ENCODE assay signal across 12 mouse cellular contexts in genomic region chr9:21960135-21960534, GRCm38 (mm10). TPM values are rescaled to one million over a fixed set of nuclear protein-coding genes. Genes with fewer than 3 reads are reported as not detected.
DNase-seq lines count a peak whose midpoint lies in the region; ATAC-seq and TF ChIP-seq lines count a peak whose summit lies in the region.
"Had no signal": no experiment of that assay in that cellular context is flagged by ENCODE, and none has a peak within 500 bp of the region (broad histone marks: within the 10 kb centered on the region; RNA-seq: fewer than 3 reads in every experiment).

No protein-coding gene starts in this region.

- H3K4me3 ChIP-seq in layer of hippocampus, adult 2 months: no peak overlapping the region
- no peak overlapping the region for H3K4me3 ChIP-seq in kidney, adult 2 months (ENCODE audit: insufficient read depth, low read depth, low read length)
- H3K4me3 ChIP-seq in liver, embryonic 12.5 days: peak overlapping the region; percentile 98
- H3K4me3 ChIP-seq: neural tube, embryonic 13.5 days had no signal

- H3K4me2 ChIP-seq in liver, embryonic 12.5 days: peak overlapping the region; percentile 79

- TF ChIP-seq POLR2A in kidney, adult 2 months (IDR thresholded peaks at IDR 0.05; ENCODE audit: low read depth, low read length): no peak

- WGBS in kidney, adult 2 months: 32% methylated on average over 9 of the region's 9 CpGs
- 73% methylated on average over 9 of the region's 9 CpGs for WGBS in liver, embryonic 12.5 days (ENCODE audit: insufficient replicate concordance)

- POLR2A ChIA-PET in Patski (lab: Charles Lee): no interaction called here

- in situ Hi-C loops in Patski (cut with MboI; ENCODE audit: low pct_unique_long_range_greater_than_20kb): no loop called here

- CTCF ChIA-PET in Patski (lab: Charles Lee): no interaction called here

- no peak for TF ChIP-seq CTCF in layer of hippocampus, adult 2 months (conservative IDR thresholded peaks at IDR 0.05)
- no peak for TF ChIP-seq CTCF in Patski (IDR thresholded peaks at IDR 0.05)
- no peak for TF ChIP-seq CTCF in kidney, adult 2 months (conservative IDR thresholded peaks at IDR 0.05; ENCODE audit: insufficient read depth, insufficient read length, low read depth, low read length)

- H3K27ac ChIP-seq in layer of hippocampus, adult 2 months: peak overlapping the region; percentile 62; the same call in 1 of the 2 replicates
- peak overlapping the region; percentile 95 for H3K27ac ChIP-seq in kidney, adult 2 months (ENCODE audit: insufficient read depth, low read depth, low read length)
- H3K27ac ChIP-seq in liver, embryonic 12.5 days: peak overlapping the region; percentile 97
- H3K27ac ChIP-seq: neural tube, embryonic 13.5 days had no signal

- H3K9ac ChIP-seq in liver, embryonic 12.5 days: peak overlapping the region; percentile 93
- H3K9ac ChIP-seq: neural tube, embryonic 13.5 days had no signal

- peak; percentile 22 for ATAC-seq in Patski
- no peak for ATAC-seq in liver, embryonic 12.5 days
- ATAC-seq: hindbrain, embryonic 16.5 days had no signal

- H3K27me3 ChIP-seq in Patski: no peaks in the 10 kb centered on the region
- no peaks in the 10 kb centered on the region for H3K27me3 ChIP-seq in kidney, adult 2 months (replicated peaks; ENCODE audit: control insufficient read depth, insufficient read depth, low read length)
- peaks cover 9% of the 10 kb centered on the region; the same call in 1 of the 2 replicates for H3K27me3 ChIP-seq in liver, embryonic 12.5 days (replicated peaks)

- DNase-seq in layer of hippocampus, adult 2 months (ENCODE audit: low spot score in 2 of 2): no peak
- DNase-seq in layer of hippocampus, postnatal 10 days (ENCODE audit: low spot score in 2 of 2): no peak
- no peak for DNase-seq in Patski (ENCODE audit: low read depth, low spot score)
- peak; percentile 70 for DNase-seq in kidney, adult 2 months
- no peak for DNase-seq in embryo, embryonic 11 days
- DNase-seq in ovary, adult 18-20 months (ENCODE audit: low spot score): no peak
- DNase-seq: right cerebral cortex, postnatal 4 days; thymus, adult 2 months had no signal

- H3K36me3 ChIP-seq in kidney, adult 2 months (ENCODE audit: control insufficient read depth, insufficient read depth, low read length): no peaks in the 10 kb centered on the region
- H3K36me3 ChIP-seq in liver, embryonic 12.5 days: peaks cover 55% of the 10 kb centered on the region
- H3K36me3 ChIP-seq: neural tube, embryonic 13.5 days had no signal

- H3K9me3 ChIP-seq in liver, embryonic 12.5 days (replicated peaks): no peaks in the 10 kb centered on the region
- H3K9me3 ChIP-seq: neural tube, embryonic 13.5 days had no signal

- H3K4me1 ChIP-seq in kidney, adult 2 months (ENCODE audit: control insufficient read depth, insufficient read depth, low read length): peaks cover 7% of the 10 kb centered on the region
- H3K4me1 ChIP-seq in liver, embryonic 12.5 days: peaks cover 67% of the 10 kb centered on the region

RNA-seq across cellular contexts. Expression of gene Epor, which starts 3.2 kb away (rescaled TPM):
- total RNA-seq in layer of hippocampus, adult 2 months (2021): 1 to 10 TPM; 7.8 to 9.1 TPM
- total RNA-seq in layer of hippocampus, postnatal 10 days (2021): 1 to 10 TPM; 2.0 to 3.2 TPM
- 8.5 TPM for polyA plus RNA-seq in Patski (2021)
- polyA plus RNA-seq in kidney, adult 2 months (2012; rRNA removed): 14.0 and 16.7 TPM in 2 replicates
- polyA plus RNA-seq in liver, embryonic 12.5 days (2016; fragmentation: Nextera tagmentation; extraction: Ambion mirVana): 155 and 158 TPM in 2 replicates

RNA-seq across cellular contexts. Expression of gene Swsap1, which starts 4.6 kb away (rescaled TPM):
- 10 to 100 TPM; 14.8 to 15.9 TPM for total RNA-seq in layer of hippocampus, adult 2 months (2021)
- total RNA-seq in layer of hippocampus, postnatal 10 days (2021): 10 to 100 TPM; 13.5 to 14.5 TPM
- polyA plus RNA-seq in Patski (2021): 14.0 TPM
- 10.5 and 10.9 TPM in 2 replicates for polyA plus RNA-seq in kidney, adult 2 months (2012; rRNA removed)
- polyA plus RNA-seq in liver, embryonic 12.5 days (2016; fragmentation: Nextera tagmentation; extraction: Ambion mirVana): 2.8 and 3.0 TPM in 2 replicates

RNA-seq across cellular contexts. Expression of gene Plppr2, which starts 23.3 kb away (rescaled TPM):
- total RNA-seq in layer of hippocampus, adult 2 months (2021): 100 to 1,000 TPM; 297 to 300 TPM
- total RNA-seq in layer of hippocampus, postnatal 10 days (2021): 100 to 1,000 TPM; 312 to 317 TPM
- 22.1 TPM for polyA plus RNA-seq in Patski (2021)
- polyA plus RNA-seq in kidney, adult 2 months (2012; rRNA removed): 6.0 and 9.1 TPM in 2 replicates
- 2.3 and 3.1 TPM in 2 replicates for polyA plus RNA-seq in liver, embryonic 12.5 days (2016; fragmentation: Nextera tagmentation; extraction: Ambion mirVana)
- total RNA-seq: megakaryocyte-erythroid progenitor cell, adult 5-6 weeks had no signal

RNA-seq across cellular contexts. Expression of gene Rgl3, which starts 29.1 kb away (rescaled TPM):
- total RNA-seq in layer of hippocampus, adult 2 months (2021): 1 to 10 TPM; 2.9 to 3.8 TPM
- 1 to 10 TPM; 1.4 to 2.2 TPM for total RNA-seq in layer of hippocampus, postnatal 10 days (2021)
- polyA plus RNA-seq in Patski (2021): 41.7 TPM
- 88.2 and 111 TPM in 2 replicates for polyA plus RNA-seq in kidney, adult 2 months (2012; rRNA removed)
- polyA plus RNA-seq in liver, embryonic 12.5 days (2016; fragmentation: Nextera tagmentation; extraction: Ambion mirVana): 0.20 and 0.46 TPM in 2 replicates
- total RNA-seq: megakaryocyte-erythroid progenitor cell, adult 5-6 weeks had no signal

RNA-seq across cellular contexts. Expression of gene Tmem205, which starts 32.8 kb away (rescaled TPM):
- 10 to 100 TPM; 44.4 to 45.9 TPM for total RNA-seq in layer of hippocampus, adult 2 months (2021)
- total RNA-seq in layer of hippocampus, postnatal 10 days (2021): 10 to 100 TPM; 30.4 to 35.3 TPM
- 54.8 TPM for polyA plus RNA-seq in Patski (2021)
- polyA plus RNA-seq in kidney, adult 2 months (2012; rRNA removed): 313 and 353 TPM in 2 replicates
- 39.9 and 41.8 TPM in 2 replicates for polyA plus RNA-seq in liver, embryonic 12.5 days (2016; fragmentation: Nextera tagmentation; extraction: Ambion mirVana)
